Mouse (Mus musculus): ENCODE data around the gene Actl10. TPM values are rescaled to one million over a fixed set of nuclear protein-coding genes. Genes with fewer than 3 reads are reported as not detected.
A peak's percentile ranks its signal among the peaks of the same experiment; 100 is the strongest.

The Actl10 gene
- total RNA-seq, 2 experiments from 2014 or later: not detected

DNA sequence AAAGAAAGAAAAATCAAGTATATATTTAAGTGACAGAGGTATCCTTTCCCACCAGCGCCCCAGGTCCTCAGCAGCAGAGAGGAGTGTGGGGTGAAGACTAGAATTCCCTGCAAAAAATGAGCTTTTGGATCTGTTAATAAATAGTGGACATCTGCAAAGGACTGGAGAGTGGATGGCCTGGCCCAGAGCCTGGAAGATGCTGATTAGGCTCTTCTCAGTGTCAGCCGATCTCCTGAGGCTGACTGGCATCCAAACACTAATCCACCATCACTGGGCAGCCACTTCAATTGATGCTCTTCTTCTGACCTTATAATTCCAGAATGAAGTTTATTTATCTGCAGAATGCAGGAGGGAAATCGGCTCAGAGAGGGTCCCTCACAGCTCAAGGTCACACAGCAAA, 21.4 kb downstream of the Actl10 start:
- intact Hi-C loops (cut with DNase I): no loop called here
- DNase-seq (ENCODE audit: low spot score in 2 of 2): no peak

DNA sequence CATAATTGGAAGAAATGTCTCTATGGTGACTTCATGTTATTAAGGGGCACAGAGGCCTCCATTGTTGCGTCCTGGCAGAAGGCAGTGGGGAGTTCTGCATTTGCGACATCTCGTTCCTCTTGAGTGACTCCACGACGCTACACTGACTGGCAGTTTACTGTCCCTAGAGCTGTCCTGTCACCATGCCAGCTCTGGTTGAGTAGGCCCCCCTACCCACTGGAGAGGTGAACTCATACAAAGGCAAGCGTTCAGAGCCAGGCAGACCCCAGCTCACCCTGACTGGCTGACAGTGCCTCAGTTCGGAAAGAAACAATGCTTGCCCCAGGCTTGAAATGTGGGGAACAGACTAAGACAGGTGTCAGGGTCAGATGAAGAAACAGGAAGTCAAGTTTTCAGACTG, 22.7 kb downstream of the Actl10 start:
- no peak for DNase-seq (ENCODE audit: low spot score in 2 of 2)
- intact Hi-C loops (cut with DNase I): no loop called here

DNA sequence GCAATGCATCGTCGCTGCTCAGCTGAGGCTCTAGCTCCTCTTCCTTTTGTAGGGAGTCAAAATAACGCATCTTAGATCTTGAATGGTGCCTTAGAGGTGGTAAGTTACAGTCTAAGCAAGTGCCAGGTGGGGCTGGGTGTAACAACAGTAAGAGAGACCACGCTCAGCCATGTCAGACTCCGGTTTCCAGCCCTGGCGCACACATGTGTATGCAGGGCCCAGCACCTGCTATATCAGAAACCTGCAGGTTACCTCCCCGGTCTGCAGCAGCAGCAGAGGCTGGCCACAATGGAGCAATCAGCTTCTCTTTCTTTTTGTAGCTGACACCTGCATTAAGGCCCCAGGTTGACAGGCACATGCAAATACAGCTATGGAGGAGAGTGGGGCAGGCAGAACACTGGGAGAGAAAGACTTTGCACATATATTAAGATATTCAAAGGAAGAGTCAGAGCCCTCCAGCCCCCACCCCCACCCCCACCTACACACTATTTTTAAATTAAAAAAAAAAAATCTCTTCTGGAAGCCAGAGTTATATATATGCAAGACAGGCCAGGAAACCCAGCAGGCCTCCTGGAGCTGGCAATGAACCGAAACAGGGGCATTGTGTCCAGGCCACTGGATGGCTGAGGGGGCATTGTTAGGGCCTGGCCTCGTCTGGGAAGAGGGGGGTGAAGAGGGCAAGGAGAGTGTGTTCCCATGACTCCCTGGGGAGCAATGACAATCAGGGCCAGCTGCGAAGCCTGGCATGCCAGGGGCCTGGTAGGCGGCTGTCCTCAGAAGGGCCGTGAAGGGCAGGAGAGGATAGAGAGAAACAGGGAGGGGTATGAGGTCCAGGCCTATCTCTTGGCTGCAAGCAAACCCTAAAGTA, 25.5 kb downstream of the Actl10 start:
- no peak for DNase-seq (ENCODE audit: low spot score in 2 of 2)
- intact Hi-C loops (cut with DNase I): no loop called here

DNA sequence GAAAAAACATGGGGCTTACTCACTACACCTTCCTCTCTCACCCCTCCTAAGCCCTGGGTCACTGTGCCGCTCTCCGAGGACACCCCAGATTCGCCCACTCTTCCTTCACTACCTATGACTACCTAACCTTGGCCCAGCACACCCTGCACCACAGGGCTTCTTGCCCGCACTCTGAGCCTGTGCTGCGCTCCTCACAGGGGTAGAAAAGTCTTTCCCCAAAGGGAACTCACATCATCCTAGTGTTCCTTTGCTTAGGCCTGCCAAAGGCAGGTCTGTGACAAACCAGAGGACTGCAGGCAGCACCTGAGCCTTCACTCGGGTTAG, 26.1 kb downstream of the Actl10 start:
- intact Hi-C loops (cut with DNase I): no loop called here
- no peak for DNase-seq (ENCODE audit: low spot score in 2 of 2)

- DNase-seq (ENCODE audit: low spot score in 2 of 2): no peak
- intact Hi-C loops (cut with DNase I): no loop called here
These were observed 29.0 kb downstream of the Actl10 start for GRCm38 (mm10) chr2:154580586-154580985.

GRCm38 (mm10) chr2:154581421-154581820, 29.8 kb downstream of the Actl10 start:
- no peak for DNase-seq (ENCODE audit: low spot score in 2 of 2)
- intact Hi-C loops (cut with DNase I): no loop called here

- peak; percentile 92 to 94 for DNase-seq (ENCODE audit: low spot score in 2 of 2)
- intact Hi-C loops (cut with DNase I): loop anchor here (2.0 kb wide), 1 partner anchor 29 kb away; no protein-coding TSS in a partner anchor
These were observed 32.6 kb downstream of the Actl10 start for GRCm38 (mm10) chr2:154583906-154584872.

- no peak for DNase-seq (ENCODE audit: low spot score in 2 of 2)
- intact Hi-C loops (cut with DNase I): loop anchor here (2.0 kb wide), 1 partner anchor 30 kb away; no protein-coding TSS in a partner anchor
These were observed 33.5 kb downstream of the Actl10 start for GRCm38 (mm10) chr2:154584931-154585601.

- peak in 1 of 2 experiments; percentile 50 for DNase-seq (ENCODE audit: low spot score in 2 of 2)
- intact Hi-C loops (cut with DNase I): no loop called here
These were observed 34.8 kb downstream of the Actl10 start for GRCm38 (mm10) chr2:154586405-154586804.

GRCm38 (mm10) chr2:154589051-154589450, 37.5 kb downstream of the Actl10 start:
- DNase-seq (ENCODE audit: low spot score in 2 of 2): no peak
- intact Hi-C loops (cut with DNase I): no loop called here

DNA sequence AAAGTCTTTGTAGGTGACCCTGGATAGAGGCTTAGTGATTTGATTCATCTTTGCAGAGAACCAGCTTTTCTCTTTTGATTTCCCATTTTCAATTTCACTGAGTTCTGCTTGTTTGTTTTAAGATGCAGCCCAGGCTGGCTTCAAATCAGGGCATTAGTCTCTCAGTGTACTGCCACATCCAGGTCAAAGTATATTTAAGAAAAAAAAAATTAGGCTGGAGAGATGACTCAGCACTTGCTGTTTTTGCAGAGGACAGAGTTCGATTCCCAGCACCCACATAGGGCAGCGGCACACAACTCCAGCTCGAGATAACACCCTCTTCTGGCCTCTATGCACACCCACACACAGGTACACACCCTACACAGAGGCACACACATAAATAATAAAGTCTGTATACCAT, 39.7 kb downstream of the Actl10 start:
- intact Hi-C loops (cut with DNase I): no loop called here
- DNase-seq (ENCODE audit: low spot score in 2 of 2): no peak

DNA sequence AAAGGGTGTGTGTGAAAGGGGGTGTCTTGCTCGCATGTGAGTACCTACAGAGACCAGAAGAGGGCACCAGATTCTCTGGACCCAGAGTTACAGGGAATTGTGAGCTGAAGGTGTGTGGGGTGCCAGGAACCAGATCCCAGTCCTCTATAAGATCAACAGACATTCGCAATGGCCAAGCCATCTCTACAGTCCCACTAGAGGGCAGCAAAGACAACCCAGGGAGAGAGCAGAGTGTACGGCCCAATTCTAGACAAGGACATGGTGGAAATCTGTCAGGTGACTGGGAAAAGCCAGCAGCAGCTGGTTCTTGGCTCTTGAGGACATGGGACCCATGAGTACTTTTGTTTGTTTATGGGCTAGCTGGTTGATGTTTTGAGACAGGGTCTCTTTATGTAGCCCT, 41.4 kb downstream of the Actl10 start:
- intact Hi-C loops (cut with DNase I): no loop called here

DNA sequence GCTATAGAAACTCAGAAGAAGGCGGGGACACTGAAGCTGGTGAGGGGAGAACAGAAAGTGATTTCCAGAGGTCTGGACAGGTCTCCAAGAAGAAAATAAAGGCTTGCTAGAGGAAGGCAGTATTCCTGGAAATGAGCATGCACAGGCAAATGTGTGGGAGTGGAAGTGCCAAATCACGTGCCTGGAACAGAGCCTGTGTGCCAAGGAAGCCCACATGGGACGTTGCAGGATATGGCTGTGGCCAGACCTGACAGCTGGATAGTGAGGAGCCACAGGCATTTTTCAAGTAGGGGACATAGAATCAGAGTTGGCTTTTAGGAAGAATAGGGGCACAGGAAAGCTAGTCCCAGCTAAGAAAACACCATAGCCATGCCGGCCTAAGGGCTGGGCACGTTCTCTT, 44.2 kb downstream of the Actl10 start:
- intact Hi-C loops (cut with DNase I): no loop called here
- DNase-seq (ENCODE audit: low spot score in 2 of 2): peak in 1 of 2 experiments; percentile 41

More for the DNA sequence above, 41.4 kb downstream of the Actl10 start:
- no peak for DNase-seq (ENCODE audit: low spot score in 2 of 2)

DNA sequence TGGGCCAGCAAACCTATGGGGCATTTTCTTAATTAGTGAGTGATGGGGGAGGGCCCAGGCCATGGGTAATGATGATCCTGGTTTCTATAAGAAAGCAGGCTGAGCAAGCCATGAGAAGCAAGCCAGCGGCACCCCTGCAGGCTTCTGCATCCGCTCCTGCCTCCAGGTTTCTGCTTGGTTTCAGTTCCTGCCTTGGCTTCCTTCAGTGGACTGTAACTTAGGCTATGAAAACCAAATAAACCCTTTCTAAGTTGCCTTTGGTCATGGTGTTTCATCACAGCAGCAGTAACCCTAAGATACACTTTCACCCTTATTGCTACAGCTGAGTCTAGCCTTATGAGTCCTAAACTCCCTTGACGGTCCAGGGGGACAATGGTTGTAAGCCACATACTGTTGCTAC, 45.8 kb downstream of the Actl10 start:
- intact Hi-C loops (cut with DNase I): no loop called here
- no peak for DNase-seq (ENCODE audit: low spot score in 2 of 2)

DNA sequence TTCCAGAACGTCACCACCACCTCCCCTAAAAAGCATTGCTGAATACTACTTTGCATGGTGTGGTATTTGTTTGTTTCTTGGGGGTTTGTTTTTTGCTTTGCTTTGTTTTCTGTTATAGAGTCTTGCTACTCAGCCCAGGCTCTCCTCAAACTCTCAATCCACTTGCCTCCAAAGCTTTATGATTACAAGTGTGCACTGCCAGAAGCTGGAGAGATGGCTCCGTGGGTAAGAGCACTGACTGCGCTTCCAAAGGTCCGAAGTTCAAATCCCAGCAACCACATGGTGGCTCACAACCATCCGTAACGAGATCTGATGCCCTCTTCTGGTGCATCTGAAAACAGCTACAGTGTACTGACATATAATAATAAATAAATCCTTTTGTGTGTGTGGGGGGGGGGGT, 49.0 kb downstream of the Actl10 start:
- intact Hi-C loops (cut with DNase I): no loop called here
- no peak for DNase-seq (ENCODE audit: low spot score in 2 of 2)

GRCm38 (mm10) chr2:154601324-154601723, 49.7 kb downstream of the Actl10 start:
- intact Hi-C loops (cut with DNase I): no loop called here
- DNase-seq (ENCODE audit: low spot score in 2 of 2): no peak
